Mouse (Mus musculus): Measurements from ENCODE around the gene Hint1. TPM values are rescaled to one million over a fixed set of nuclear protein-coding genes. Genes with fewer than 3 reads are reported as not detected.

Hint1 gene
- polyA plus RNA-seq, 1 experiment = 324 TPM

DNA sequence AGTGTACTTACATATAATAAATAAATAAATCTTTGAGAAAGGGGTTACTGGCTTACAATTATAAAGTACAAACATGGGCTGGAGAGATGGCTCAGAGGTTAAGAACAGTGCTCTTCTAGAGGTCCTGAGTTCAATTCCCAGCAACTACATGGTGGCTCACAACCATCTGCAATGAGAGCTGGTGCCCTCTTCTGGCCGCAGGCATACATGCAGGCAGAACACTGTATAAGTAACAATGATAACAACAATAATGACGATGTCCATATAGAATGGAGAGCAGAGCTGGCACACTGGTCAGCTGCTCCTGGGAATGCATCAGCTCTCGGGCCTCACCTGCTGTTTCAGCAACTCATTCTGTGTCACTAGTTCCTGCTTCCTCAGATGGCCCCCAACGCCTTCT is 52.1 kb downstream of the Hint1 start:
- H3K4me3 ChIP-seq (ENCODE audit: insufficient read depth, low read length) = no peak overlapping the region
- no peak overlapping the region for H3K27ac ChIP-seq (ENCODE audit: insufficient read depth, low read depth, low read length)
- peaks cover 16% of the 10 kb centered on the region for H3K4me1 ChIP-seq (ENCODE audit: control insufficient read depth, insufficient read depth, low read length)
- TF ChIP-seq POLR2A (IDR thresholded peaks at IDR 0.05; ENCODE audit: borderline replicate concordance, low read depth, low read length) (no peak), CTCF (IDR thresholded peaks at IDR 0.05; ENCODE audit: low read depth, low read length) (peak; percentile 22; the same call in 1 of the 2 replicates)

Other genes with a start within 250 kb of the Hint1 start
- gene Cdc42se2, start 78.7 kb upstream of the Hint1 start, polyA plus RNA-seq (2012; ENCODE audit: insufficient read depth, insufficient read length, missing spikeins) = 126 and 128 TPM in 2 replicates
- 0.67 and 1.7 TPM in 2 replicates for gene Lyrm7, start 5.5 kb upstream of the Hint1 start, polyA plus RNA-seq (2012; ENCODE audit: insufficient read depth, insufficient read length, missing spikeins)
- gene Gpx3, start 36.1 kb downstream of the Hint1 start, polyA plus RNA-seq (2012; ENCODE audit: insufficient read depth, insufficient read length, missing spikeins) = 10.8 and 13.8 TPM in 2 replicates
- 70.3 and 72.2 TPM in 2 replicates for gene Tnip1, start 96.5 kb downstream of the Hint1 start, polyA plus RNA-seq (2012; ENCODE audit: insufficient read depth, insufficient read length, missing spikeins)
- gene Anxa6, start 167.1 kb downstream of the Hint1 start, polyA plus RNA-seq (2012; ENCODE audit: insufficient read depth, insufficient read length, missing spikeins) = 157 and 169 TPM in 2 replicates
- gene Ccdc69, start 211.7 kb downstream of the Hint1 start, polyA plus RNA-seq (2012; ENCODE audit: insufficient read depth, insufficient read length, missing spikeins) = 5.3 and 6.0 TPM in 2 replicates
- gene Gm2a, start 231.7 kb downstream of the Hint1 start, polyA plus RNA-seq (2012; ENCODE audit: insufficient read depth, insufficient read length, missing spikeins) = 216 and 231 TPM in 2 replicates

Data from bone marrow macrophage, adult 2 months (primary cell).